Comparison of ENCODE assay signal across 10 mouse cellular contexts in genomic region chr3:121969451-121969850, GRCm38 (mm10). TPM values are rescaled to one million over a fixed set of nuclear protein-coding genes. Genes with fewer than 3 reads are reported as not detected.
A peak's percentile ranks its signal among the peaks of the same experiment; 100 is the strongest.
DNase-seq lines count a peak whose midpoint lies in the region; ATAC-seq and TF ChIP-seq lines count a peak whose summit lies in the region.
"Had no signal": no experiment of that assay in that cellular context is flagged by ENCODE, and none has a peak within 500 bp of the region (broad histone marks: within the 10 kb centered on the region; RNA-seq: fewer than 3 reads in every experiment).

No protein-coding gene starts in this region.

- TF ChIP-seq POLR2A in heart, adult 2 months (IDR thresholded peaks at IDR 0.05; ENCODE audit: insufficient read depth, low read depth, low read length) = no peak
- no peak for TF ChIP-seq POLR2A in liver, adult 2 months (IDR thresholded peaks at IDR 0.05; ENCODE audit: extremely low read depth, insufficient read depth, low read length)

- intact Hi-C loops in heart, adult 2 months (cut with DNase I) = loop anchor here (2.0 to 5.0 kb wide), 2 partner anchors 13 to 153 kb away; no protein-coding TSS in a partner anchor

- TF ChIP-seq EP300 in heart, adult 2 months (IDR thresholded peaks at IDR 0.05; ENCODE audit: insufficient read depth, low read depth, low read length) = no peak

- 24% methylated on average over 1 of the region's 1 CpGs for WGBS in heart, adult 2 months
- WGBS in liver, adult 2 months = 6% methylated on average over 1 of the region's 1 CpGs
- 92% methylated on average over 1 of the region's 1 CpGs for WGBS in hindbrain, postnatal 0 days
- whole genome bisulfite sequencing in neural tube, embryonic 13.5 days = 69% methylated on average over 1 of the region's 1 CpGs

- peaks cover 11% of the 10 kb centered on the region for H3K4me1 ChIP-seq in heart, adult 2 months (ENCODE audit: control insufficient read depth, insufficient read depth, low read length)
- H3K4me1 ChIP-seq in liver, adult 2 months (ENCODE audit: control insufficient read depth, insufficient read depth, low read length) = peaks cover 21% of the 10 kb centered on the region; the same call in 1 of the 2 replicates
- no peaks in the 10 kb centered on the region for H3K4me1 ChIP-seq in hindbrain, postnatal 0 days (ENCODE audit: insufficient read depth, low read length)
- peaks cover 15% of the 10 kb centered on the region for H3K4me1 ChIP-seq in neural tube, embryonic 13.5 days (replicated peaks)

- no peaks in the 10 kb centered on the region for H3K9me3 ChIP-seq in hindbrain, postnatal 0 days (ENCODE audit: low read length)
- no peaks in the 10 kb centered on the region for H3K9me3 ChIP-seq in neural tube, embryonic 13.5 days
- H3K9me3 ChIP-seq: midbrain, embryonic 15.5 days had no signal

- H3K4me3 ChIP-seq in heart, adult 2 months = peak overlapping the region; percentile 82
- peak overlapping the region; percentile 73 for H3K4me3 ChIP-seq in liver, adult 2 months (ENCODE audit: insufficient read depth, low read depth, low read length)
- peak overlapping the region; percentile 49 for H3K4me3 ChIP-seq in hindbrain, postnatal 0 days (ENCODE audit: low read length)
- peak overlapping the region; percentile 53 for H3K4me3 ChIP-seq in neural tube, embryonic 13.5 days

- DNase-seq in heart, adult 2 months = no peak
- no peak for DNase-seq in heart, adult 9 months (ENCODE audit: low spot score in 2 of 2)
- peak; percentile 93 for DNase-seq in liver, adult 2 months (ENCODE audit: extremely low read depth, low read depth, low spot score)
- no peak for DNase-seq in liver
- DNase-seq in hindbrain, postnatal 0 days (ENCODE audit: low spot score) = no peak
- DNase-seq in thymus, postnatal 10 days (ENCODE audit: low spot score in 2 of 2) = no peak
- DNase-seq in thymus, postnatal 4 days = no peak

- peaks cover 2% of the 10 kb centered on the region for H3K79me2 ChIP-seq in heart, adult 2 months (replicated peaks; ENCODE audit: control insufficient read depth, insufficient read depth, low read length)
- H3K79me2 ChIP-seq in liver, adult 2 months (ENCODE audit: control insufficient read depth, insufficient read depth, low read length) = peaks cover 11% of the 10 kb centered on the region; the same call in 1 of the 2 replicates

- ATAC-seq in hindbrain, postnatal 0 days = no peak
- ATAC-seq in neural tube, embryonic 13.5 days (ENCODE audit: low read depth) = no peak
- ATAC-seq: midbrain, embryonic 15.5 days had no signal

- H3K4me2 ChIP-seq in hindbrain, postnatal 0 days (ENCODE audit: low read depth, low read length) = peak overlapping the region; percentile 86
- H3K4me2 ChIP-seq in neural tube, embryonic 13.5 days = peak overlapping the region; percentile 77

- peaks cover 32% of the 10 kb centered on the region for H3K36me3 ChIP-seq in heart, adult 2 months (ENCODE audit: control insufficient read depth, insufficient read depth, low read length)
- H3K36me3 ChIP-seq in liver, adult 2 months (ENCODE audit: control insufficient read depth, insufficient read depth, low read length) = peaks cover 6% of the 10 kb centered on the region
- no peaks in the 10 kb centered on the region for H3K36me3 ChIP-seq in hindbrain, postnatal 0 days (ENCODE audit: insufficient read depth, low read length)
- no peaks in the 10 kb centered on the region for H3K36me3 ChIP-seq in neural tube, embryonic 13.5 days
- H3K36me3 ChIP-seq: midbrain, embryonic 15.5 days had no signal

- H3K27ac ChIP-seq in heart, adult 2 months = peak overlapping the region; percentile 84
- H3K27ac ChIP-seq in liver, adult 2 months (replicated peaks; ENCODE audit: insufficient read depth, low read depth, low read length) = peak overlapping the region; percentile 76
- H3K27ac ChIP-seq in hindbrain, postnatal 0 days = no peak overlapping the region
- H3K27ac ChIP-seq in neural tube, embryonic 13.5 days (replicated peaks) = no peak overlapping the region
- H3K27ac ChIP-seq: midbrain, embryonic 15.5 days had no signal

- no peak for TF ChIP-seq CTCF in heart, adult 2 months (IDR thresholded peaks at IDR 0.05)
- no peak for TF ChIP-seq CTCF in liver, adult 2 months (IDR thresholded peaks at IDR 0.05; ENCODE audit: low read depth, low read length)
- TF ChIP-seq CTCF in hindbrain, postnatal 0 days (IDR thresholded peaks at IDR 0.05; ENCODE audit: low read depth) = no peak

- no peaks in the 10 kb centered on the region for H3K27me3 ChIP-seq in heart, adult 2 months (ENCODE audit: control insufficient read depth, insufficient read depth, low read length)
- no peaks in the 10 kb centered on the region for H3K27me3 ChIP-seq in liver, adult 2 months (ENCODE audit: control insufficient read depth, insufficient read depth, low read length)
- H3K27me3 ChIP-seq in hindbrain, postnatal 0 days (ENCODE audit: insufficient read depth, low read length) = no peaks in the 10 kb centered on the region
- H3K27me3 ChIP-seq in neural tube, embryonic 13.5 days = peaks cover 23% of the 10 kb centered on the region

- peak overlapping the region; percentile 57 for H3K9ac ChIP-seq in heart, adult 2 months (ENCODE audit: low read depth, low read length)
- H3K9ac ChIP-seq in liver, adult 2 months (ENCODE audit: low read depth, low read length) = no peak overlapping the region; the same call in 1 of the 2 replicates
- H3K9ac ChIP-seq in hindbrain, postnatal 0 days (replicated peaks; ENCODE audit: low read length) = no peak overlapping the region
- peak overlapping the region; percentile 36; the same call in 1 of the 2 replicates for H3K9ac ChIP-seq in neural tube, embryonic 13.5 days
- H3K9ac ChIP-seq: midbrain, embryonic 15.5 days had no signal

RNA-seq across cellular contexts. Expression of gene Arhgap29, which starts 17.1 kb away (rescaled TPM):
- 10 to 100 TPM; 38.6 to 41.2 TPM for total RNA-seq in heart, adult 2 months (2021)
- polyA plus RNA-seq in heart, adult 2 months (2012; rRNA removed) = 30.7 and 57.0 TPM in 2 replicates
- 60.5 and 68.4 TPM in 2 replicates for total RNA-seq in liver, adult 2 months (2014; rRNA removed)
- 12.2 and 16.4 TPM in 2 replicates for polyA plus RNA-seq in liver, adult 2 months (2012; rRNA removed)
- 21.7 and 21.8 TPM in 2 replicates for total RNA-seq in hindbrain, postnatal 0 days (2014; rRNA removed)
- 13.6 and 14.8 TPM in 2 replicates for polyA plus RNA-seq in hindbrain, postnatal 0 days (2015; fragmentation: Nextera tagmentation; extraction: Ambion mirVana)
- 28.0 and 33.7 TPM in 2 replicates for polyA plus RNA-seq in neural tube, embryonic 13.5 days (2015; fragmentation: Nextera tagmentation; extraction: Ambion mirVana)
- polyA plus RNA-seq: erythroblast, embryonic 14.5 days had no signal

Comparison
In these comparisons a context has a peak if more than half of its experiments do, and no peak if none do; other contexts are left out.
1. H3K27ac ChIP-seq: peak in heart, adult 2 months (single experiment) and liver, adult 2 months (single experiment); none in hindbrain, postnatal 0 days (single experiment) and neural tube, embryonic 13.5 days (single experiment).
2. H3K9ac ChIP-seq: peak in heart, adult 2 months (single experiment) and neural tube, embryonic 13.5 days (single experiment); none in liver, adult 2 months (single experiment) and hindbrain, postnatal 0 days (single experiment).
3. Peak in every context shown above with its lines, with median percentiles within 50 percentile points of each other: H3K4me3 ChIP-seq.